Mouse (Mus musculus): ENCODE data around the gene Ssna1. TPM values are rescaled to one million over a fixed set of nuclear protein-coding genes. Genes with fewer than 3 reads are reported as not detected.

The Ssna1 gene
- total and polyA plus RNA-seq, 2 experiments from 2014 or later, result 108 to 189 TPM

GRCm38 (mm10) chr2:25226864-25227263 lies 45.4 kb downstream of the Ssna1 start:
- H3K27me3 ChIP-seq (ENCODE audit: insufficient read depth, low read length), result no peaks in the 10 kb centered on the region
- H3K27ac ChIP-seq (ENCODE audit: low read depth, low read length), result no peak overlapping the region; the same call in 1 of the 2 replicates
- H3K9ac ChIP-seq, result no peak overlapping the region
- peaks cover 18% of the 10 kb centered on the region; the same call in 1 of the 2 replicates for H3K4me1 ChIP-seq (ENCODE audit: insufficient read depth)
- no peak for TF ChIP-seq CTCF (IDR thresholded peaks at IDR 0.05; ENCODE audit: low read depth)
- no peak overlapping the region for H3K4me2 ChIP-seq (ENCODE audit: low read depth)
- H3K4me3 ChIP-seq (ENCODE audit: low read depth, low read length), result no peak overlapping the region
- no peak for DNase-seq
- ATAC-seq, result no peak
- no peaks in the 10 kb centered on the region for H3K36me3 ChIP-seq (ENCODE audit: insufficient read depth)
- 83% methylated on average over 5 of the region's 5 CpGs for WGBS
- H3K9me3 ChIP-seq (ENCODE audit: low read length), result no peaks in the 10 kb centered on the region

- Histone ChIP-seq H3K4me2 (ENCODE audit: low read depth) (peak overlapping the region; percentile 58; the same call in 1 of the 2 replicates), H3K36me3 (ENCODE audit: insufficient read depth) (no peaks in the 10 kb centered on the region), H3K4me1 (ENCODE audit: insufficient read depth) (peaks cover 18% of the 10 kb centered on the region; the same call in 1 of the 2 replicates), H3K9me3 (ENCODE audit: low read length) (no peaks in the 10 kb centered on the region), H3K9ac (no peak overlapping the region), H3K4me3 (ENCODE audit: low read depth, low read length) (no peak overlapping the region), H3K27ac (ENCODE audit: low read depth, low read length) (peak overlapping the region; percentile 96), H3K27me3 (ENCODE audit: insufficient read depth, low read length) (no peaks in the 10 kb centered on the region)
- 73% methylated on average over 8 of the region's 8 CpGs for WGBS
- DNase-seq (no peak), ATAC-seq (no peak)
- TF ChIP-seq CTCF (IDR thresholded peaks at IDR 0.05; ENCODE audit: low read depth), result no peak
Measured at GRCm38 (mm10) chr2:25225811-25226379, 46.3 kb downstream of the Ssna1 start.

- DNase-seq (peak; percentile 100), ATAC-seq (peak; percentile 96)
- no peaks in the 10 kb centered on the region for H3K36me3 ChIP-seq (ENCODE audit: insufficient read depth)
- H3K27ac ChIP-seq (ENCODE audit: low read depth, low read length), result peak overlapping the region; percentile 96
- no peaks in the 10 kb centered on the region for H3K27me3 ChIP-seq (ENCODE audit: insufficient read depth, low read length)
- 2% methylated on average over 41 of the region's 41 CpGs for WGBS
- peak overlapping the region; percentile 63 for H3K9ac ChIP-seq
- 0 out of 2 replicates have a peak, but pooled peaks have one; percentile 11 for TF ChIP-seq CTCF (IDR thresholded peaks at IDR 0.05; ENCODE audit: low read depth)
- H3K4me3 ChIP-seq (ENCODE audit: low read depth, low read length), result peak overlapping the region; percentile 88
- no peaks in the 10 kb centered on the region for H3K9me3 ChIP-seq (ENCODE audit: low read length)
- peak overlapping the region; percentile 58 for H3K4me2 ChIP-seq (ENCODE audit: low read depth)
- H3K4me1 ChIP-seq (ENCODE audit: insufficient read depth), result peaks cover 18% of the 10 kb centered on the region; the same call in 1 of the 2 replicates
Measured at GRCm38 (mm10) chr2:25224766-25225752, 47.2 kb downstream of the Ssna1 start.

- H3K36me3 ChIP-seq (ENCODE audit: insufficient read depth), result no peaks in the 10 kb centered on the region
- DNase-seq, result no peak
Measured at GRCm38 (mm10) chr2:25224492-25224765, 47.8 kb downstream of the Ssna1 start, which contains the start of gene Tubb4b. Tubb4b (minus strand) TSS chr2:25224702.

GRCm38 (mm10) chr2:25223681-25224491 lies 48.4 kb downstream of the Ssna1 start:
- H3K27ac ChIP-seq (ENCODE audit: low read depth, low read length), result peak overlapping the region; percentile 92
- H3K9ac ChIP-seq, result peak overlapping the region; percentile 86
- DNase-seq (no peak), ATAC-seq (peak; percentile 7)
- 3% methylated on average over 53 of the region's 53 CpGs for WGBS
- H3K4me2 ChIP-seq (ENCODE audit: low read depth), result peak overlapping the region; percentile 78
- H3K36me3 ChIP-seq (ENCODE audit: insufficient read depth), result no peaks in the 10 kb centered on the region
- no peaks in the 10 kb centered on the region for H3K27me3 ChIP-seq (ENCODE audit: insufficient read depth, low read length)
- H3K9me3 ChIP-seq (ENCODE audit: low read length), result no peaks in the 10 kb centered on the region
- TF ChIP-seq CTCF (IDR thresholded peaks at IDR 0.05; ENCODE audit: low read depth), result no peak
- peak overlapping the region; percentile 88 for H3K4me3 ChIP-seq (ENCODE audit: low read depth, low read length)
- H3K4me1 ChIP-seq (ENCODE audit: insufficient read depth), result peaks cover 15% of the 10 kb centered on the region; the same call in 1 of the 2 replicates

More at GRCm38 (mm10) chr2:25224492-25224765, 47.8 kb downstream of the Ssna1 start, which contains the start of gene Tubb4b:
- WGBS, result 3% methylated on average over 17 of the region's 17 CpGs
- Histone ChIP-seq H3K9ac (peak within 1 kb of the TSS; percentile 86), H3K27me3 (ENCODE audit: insufficient read depth, low read length) (no peaks in the 10 kb centered on the region), H3K4me3 (ENCODE audit: low read depth, low read length) (peak within 1 kb of the TSS; percentile 88), H3K9me3 (ENCODE audit: low read length) (no peaks in the 10 kb centered on the region), H3K4me2 (ENCODE audit: low read depth) (peak within 1 kb of the TSS; percentile 78), H3K27ac (ENCODE audit: low read depth, low read length) (peak within 1 kb of the TSS; percentile 96), H3K4me1 (ENCODE audit: insufficient read depth) (peaks cover 18% of the 10 kb centered on the region; the same call in 1 of the 2 replicates)
- TF ChIP-seq CTCF (IDR thresholded peaks at IDR 0.05; ENCODE audit: low read depth), result peak; percentile 60
- ATAC-seq, result no peak

GRCm38 (mm10) chr2:25221331-25221772 lies 50.9 kb downstream of the Ssna1 start:
- no peak for TF ChIP-seq CTCF (IDR thresholded peaks at IDR 0.05; ENCODE audit: low read depth)
- no peaks in the 10 kb centered on the region for H3K27me3 ChIP-seq (ENCODE audit: insufficient read depth, low read length)
- ATAC-seq, result no peak
- no peak for DNase-seq
- no peaks in the 10 kb centered on the region for H3K36me3 ChIP-seq (ENCODE audit: insufficient read depth)
- WGBS, result 73% methylated on average over 5 of the region's 5 CpGs
- H3K9me3 ChIP-seq (ENCODE audit: low read length), result no peaks in the 10 kb centered on the region
- no peak overlapping the region for H3K4me3 ChIP-seq (ENCODE audit: low read depth, low read length)
- no peak overlapping the region for H3K4me2 ChIP-seq (ENCODE audit: low read depth)
- no peak overlapping the region for H3K9ac ChIP-seq
- H3K4me1 ChIP-seq (ENCODE audit: insufficient read depth), result 0 out of 2 replicates have a peak, but pooled peaks cover 11% of the 10 kb centered on the region
- H3K27ac ChIP-seq (ENCODE audit: low read depth, low read length), result no peak overlapping the region

Other genes with a start within 250 kb of the Ssna1 start
Only the 30 nearest of the 34 such genes appear.
- gene Entpd8, start 192.1 kb downstream of the Ssna1 start, total RNA-seq (2014; rRNA removed), result not detected in 2 replicates
- not detected in 2 replicates for gene Entpd8, start 192.1 kb downstream of the Ssna1 start, polyA plus RNA-seq (2015; fragmentation: Nextera tagmentation; extraction: Ambion mirVana)
- not detected in 2 replicates for gene Noxa1, start 177.3 kb downstream of the Ssna1 start, total RNA-seq (2014; rRNA removed)
- gene Noxa1, start 177.3 kb downstream of the Ssna1 start, polyA plus RNA-seq (2015; fragmentation: Nextera tagmentation; extraction: Ambion mirVana), result not detected in 2 replicates
- gene Nrarp, start 91.7 kb downstream of the Ssna1 start, total RNA-seq (2014; rRNA removed), result 38.2 and 40.0 TPM in 2 replicates
- gene Nrarp, start 91.7 kb downstream of the Ssna1 start, polyA plus RNA-seq (2015; fragmentation: Nextera tagmentation; extraction: Ambion mirVana), result 17.0 and 17.8 TPM in 2 replicates
- 1.7 and 3.3 TPM in 2 replicates for gene Tor4a, start 75.6 kb downstream of the Ssna1 start, total RNA-seq (2014; rRNA removed)
- gene Tor4a, start 75.6 kb downstream of the Ssna1 start, polyA plus RNA-seq (2015; fragmentation: Nextera tagmentation; extraction: Ambion mirVana), result 0.92 and 1.2 TPM in 2 replicates
- 94.6 and 115 TPM in 2 replicates for gene Nelfb, start 60.9 kb downstream of the Ssna1 start, total RNA-seq (2014; rRNA removed)
- 57.1 and 76.1 TPM in 2 replicates for gene Nelfb, start 60.9 kb downstream of the Ssna1 start, polyA plus RNA-seq (2015; fragmentation: Nextera tagmentation; extraction: Ambion mirVana)
- gene Stpg3, start 57.8 kb downstream of the Ssna1 start, total RNA-seq (2014; rRNA removed), result not detected in 2 replicates
- not detected in 2 replicates for gene Stpg3, start 57.8 kb downstream of the Ssna1 start, polyA plus RNA-seq (2015; fragmentation: Nextera tagmentation; extraction: Ambion mirVana)
- gene Fam166a, start 53.7 kb downstream of the Ssna1 start, total RNA-seq (2014; rRNA removed), result not detected in 2 replicates
- gene Fam166a, start 53.7 kb downstream of the Ssna1 start, polyA plus RNA-seq (2015; fragmentation: Nextera tagmentation; extraction: Ambion mirVana), result 0.94 TPM in 1 of 2 replicates, not detected in the other
- 553 and 579 TPM in 2 replicates for gene Tubb4b, start 47.7 kb downstream of the Ssna1 start, total RNA-seq (2014; rRNA removed)
- 382 and 469 TPM in 2 replicates for gene Tubb4b, start 47.7 kb downstream of the Ssna1 start, polyA plus RNA-seq (2015; fragmentation: Nextera tagmentation; extraction: Ambion mirVana)
- not detected in 2 replicates for gene Slc34a3, start 38.1 kb downstream of the Ssna1 start, total RNA-seq (2014; rRNA removed)
- not detected in 2 replicates for gene Slc34a3, start 38.1 kb downstream of the Ssna1 start, polyA plus RNA-seq (2015; fragmentation: Nextera tagmentation; extraction: Ambion mirVana)
- gene Rnf224, start 35.7 kb downstream of the Ssna1 start, total RNA-seq (2014; rRNA removed), result not detected in 2 replicates
- not detected in 2 replicates for gene Rnf224, start 35.7 kb downstream of the Ssna1 start, polyA plus RNA-seq (2015; fragmentation: Nextera tagmentation; extraction: Ambion mirVana)
- 77.6 and 84.1 TPM in 2 replicates for gene Rnf208, start 30.2 kb downstream of the Ssna1 start, total RNA-seq (2014; rRNA removed)
- 193 and 205 TPM in 2 replicates for gene Rnf208, start 30.2 kb downstream of the Ssna1 start, polyA plus RNA-seq (2015; fragmentation: Nextera tagmentation; extraction: Ambion mirVana)
- not detected in 2 replicates for gene Cysrt1, start 30.0 kb downstream of the Ssna1 start, total RNA-seq (2014; rRNA removed)
- gene Cysrt1, start 30.0 kb downstream of the Ssna1 start, polyA plus RNA-seq (2015; fragmentation: Nextera tagmentation; extraction: Ambion mirVana), result not detected in 2 replicates
- 10.1 and 12.8 TPM in 2 replicates for gene AL732309.1, start 25.6 kb downstream of the Ssna1 start, total RNA-seq (2014; rRNA removed)
- gene AL732309.1, start 25.6 kb downstream of the Ssna1 start, polyA plus RNA-seq (2015; fragmentation: Nextera tagmentation; extraction: Ambion mirVana), result 3.0 and 3.1 TPM in 2 replicates
- gene Tmem203, start 17.0 kb downstream of the Ssna1 start, total RNA-seq (2014; rRNA removed), result 29.2 and 42.5 TPM in 2 replicates
- gene Tmem203, start 17.0 kb downstream of the Ssna1 start, polyA plus RNA-seq (2015; fragmentation: Nextera tagmentation; extraction: Ambion mirVana), result 22.7 and 27.7 TPM in 2 replicates
- 15.2 and 18.1 TPM in 2 replicates for gene Tprn, start 9.8 kb downstream of the Ssna1 start, total RNA-seq (2014; rRNA removed)
- gene Tprn, start 9.8 kb downstream of the Ssna1 start, polyA plus RNA-seq (2015; fragmentation: Nextera tagmentation; extraction: Ambion mirVana), result 16.4 and 18.8 TPM in 2 replicates
- gene Anapc2, start within 50 bp of the Ssna1 start, total RNA-seq (2014; rRNA removed), result 30.2 and 37.9 TPM in 2 replicates
- gene Anapc2, start within 50 bp of the Ssna1 start, polyA plus RNA-seq (2015; fragmentation: Nextera tagmentation; extraction: Ambion mirVana), result 90.7 and 108 TPM in 2 replicates
- not detected in 2 replicates for gene Tmem210, start 15.7 kb upstream of the Ssna1 start, total RNA-seq (2014; rRNA removed)
- gene Tmem210, start 15.7 kb upstream of the Ssna1 start, polyA plus RNA-seq (2015; fragmentation: Nextera tagmentation; extraction: Ambion mirVana), result not detected in 2 replicates
- not detected in 2 replicates for gene Lrrc26, start 17.5 kb upstream of the Ssna1 start, total RNA-seq (2014; rRNA removed)
- 0.15 TPM in 1 of 2 replicates, not detected in the other for gene Lrrc26, start 17.5 kb upstream of the Ssna1 start, polyA plus RNA-seq (2015; fragmentation: Nextera tagmentation; extraction: Ambion mirVana)
- 77.3 and 88.5 TPM in 2 replicates for gene Grin1, start 46.7 kb upstream of the Ssna1 start, total RNA-seq (2014; rRNA removed)
- 46.9 and 58.2 TPM in 2 replicates for gene Grin1, start 46.7 kb upstream of the Ssna1 start, polyA plus RNA-seq (2015; fragmentation: Nextera tagmentation; extraction: Ambion mirVana)
- gene Man1b1, start 59.9 kb upstream of the Ssna1 start, total RNA-seq (2014; rRNA removed), result 54.0 and 66.1 TPM in 2 replicates
- 35.5 and 43.8 TPM in 2 replicates for gene Man1b1, start 59.9 kb upstream of the Ssna1 start, polyA plus RNA-seq (2015; fragmentation: Nextera tagmentation; extraction: Ambion mirVana)
- gene Dpp7, start 83.9 kb upstream of the Ssna1 start, total RNA-seq (2014; rRNA removed), result 17.4 and 21.7 TPM in 2 replicates
- gene Dpp7, start 83.9 kb upstream of the Ssna1 start, polyA plus RNA-seq (2015; fragmentation: Nextera tagmentation; extraction: Ambion mirVana), result 15.3 and 19.8 TPM in 2 replicates
- 4.1 and 5.2 TPM in 2 replicates for gene Uap1l1, start 93.2 kb upstream of the Ssna1 start, total RNA-seq (2014; rRNA removed)
- 10.4 and 11.9 TPM in 2 replicates for gene Uap1l1, start 93.2 kb upstream of the Ssna1 start, polyA plus RNA-seq (2015; fragmentation: Nextera tagmentation; extraction: Ambion mirVana)
- gene Sapcd2, start 99.9 kb upstream of the Ssna1 start, total RNA-seq (2014; rRNA removed), result 13.2 and 13.9 TPM in 2 replicates
- 9.5 and 12.7 TPM in 2 replicates for gene Sapcd2, start 99.9 kb upstream of the Ssna1 start, polyA plus RNA-seq (2015; fragmentation: Nextera tagmentation; extraction: Ambion mirVana)
- gene Entpd2, start 123.4 kb upstream of the Ssna1 start, total RNA-seq (2014; rRNA removed), result 8.2 and 13.5 TPM in 2 replicates
- gene Entpd2, start 123.4 kb upstream of the Ssna1 start, polyA plus RNA-seq (2015; fragmentation: Nextera tagmentation; extraction: Ambion mirVana), result 14.2 and 18.2 TPM in 2 replicates
- gene Npdc1, start 126.9 kb upstream of the Ssna1 start, total RNA-seq (2014; rRNA removed), result 179 and 188 TPM in 2 replicates
- gene Npdc1, start 126.9 kb upstream of the Ssna1 start, polyA plus RNA-seq (2015; fragmentation: Nextera tagmentation; extraction: Ambion mirVana), result 413 and 442 TPM in 2 replicates
- 1.3 TPM in 1 of 2 replicates, not detected in the other for gene Fut7, start 150.8 kb upstream of the Ssna1 start, total RNA-seq (2014; rRNA removed)
- 0.17 and 0.23 TPM in 2 replicates for gene Fut7, start 150.8 kb upstream of the Ssna1 start, polyA plus RNA-seq (2015; fragmentation: Nextera tagmentation; extraction: Ambion mirVana)
- gene Abca2, start 156.3 kb upstream of the Ssna1 start, total RNA-seq (2014; rRNA removed), result 51.5 and 67.4 TPM in 2 replicates
- gene Abca2, start 156.3 kb upstream of the Ssna1 start, polyA plus RNA-seq (2015; fragmentation: Nextera tagmentation; extraction: Ambion mirVana), result 8.8 and 10.5 TPM in 2 replicates
- gene Clic3, start 184.4 kb upstream of the Ssna1 start, total RNA-seq (2014; rRNA removed), result 0.48 TPM in 1 of 2 replicates, not detected in the other
- gene Clic3, start 184.4 kb upstream of the Ssna1 start, polyA plus RNA-seq (2015; fragmentation: Nextera tagmentation; extraction: Ambion mirVana), result 2.5 and 3.6 TPM in 2 replicates
- gene Paxx, start 188.7 kb upstream of the Ssna1 start, total RNA-seq (2014; rRNA removed), result 154 and 164 TPM in 2 replicates
- gene Paxx, start 188.7 kb upstream of the Ssna1 start, polyA plus RNA-seq (2015; fragmentation: Nextera tagmentation; extraction: Ambion mirVana), result 151 and 154 TPM in 2 replicates
- gene Ptgds, start 197.6 kb upstream of the Ssna1 start, total RNA-seq (2014; rRNA removed), result 1,270 and 1,729 TPM in 2 replicates
- 1,561 and 1,919 TPM in 2 replicates for gene Ptgds, start 197.6 kb upstream of the Ssna1 start, polyA plus RNA-seq (2015; fragmentation: Nextera tagmentation; extraction: Ambion mirVana)